Mouse (Mus musculus) ES-E14 (cell line): ENCODE results near the gene Rabif.

Experiments used
- CHD2 ChIP-seq: IDR thresholded peaks from 2 replicates; pipeline ENCODE4 v1.6.1; 2014; ENCODE audit warnings: mild to moderate bottlenecking, low read depth, low read length, inconsistent platforms
- HCFC1 ChIP-seq: IDR thresholded peaks from 2 replicates; pipeline ENCODE4 v1.6.1; 2012; ENCODE audit warnings: low read length, inconsistent platforms, borderline replicate concordance; ENCODE audit not compliant: insufficient read depth
- MAFK ChIP-seq: IDR thresholded peaks from 2 replicates; pipeline ENCODE4 v1.6.1; 2014; ENCODE audit warnings: mild to moderate bottlenecking, low read depth, low read length, inconsistent platforms; ENCODE audit not compliant: insufficient read depth
- ZNF384 ChIP-seq: IDR thresholded peaks from 2 replicates; pipeline ENCODE4 v1.6.1; 2012; ENCODE audit warnings: low read depth, low read length, inconsistent platforms

DNA sequence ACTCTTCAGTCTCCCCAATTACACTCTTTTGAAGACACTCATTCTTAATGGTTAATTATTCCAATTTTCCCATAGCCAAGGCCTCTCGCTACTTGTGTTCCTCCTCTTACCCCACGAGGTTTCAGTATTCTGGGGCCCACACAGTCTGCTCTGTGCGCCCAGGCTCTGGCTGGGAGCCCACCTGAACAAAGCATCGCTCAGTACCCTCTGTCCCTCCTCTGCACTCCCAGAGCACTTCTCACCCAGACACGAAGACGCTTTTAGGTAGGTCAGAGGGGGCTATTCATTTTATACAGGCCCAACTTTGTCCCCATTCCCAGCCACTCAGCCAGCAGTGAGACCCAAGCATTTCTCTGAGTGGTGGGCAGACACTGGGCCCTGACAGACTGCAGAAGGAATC lies 36.2 kb downstream of the Rabif start:
- TF ChIP-seq HCFC1 (no peak), ZNF384 (no peak), CHD2 (no peak), MAFK (no peak)
